Mouse (Mus musculus): ENCODE measurements at regions not wholly inside any gene's neighbourhood (a gene's known extent, or its start where the extent isn't known, plus 50 kb on each side); places are given as distances from the start of the nearest gene placed in this dataset.

- TF ChIP-seq POLR2A (IDR thresholded peaks at IDR 0.05; ENCODE audit: control insufficient read depth, extremely low read depth, insufficient read depth, low read length, poor library complexity) (no peak), CTCF (IDR thresholded peaks at IDR 0.05; ENCODE audit: borderline replicate concordance, control insufficient read depth, extremely low read depth, insufficient read depth, low read length, poor library complexity) (no peak)
Measured at GRCm38 (mm10) chr16:93511517-93511916, 92.3 kb downstream of the Setd4 start.
